Mouse (Mus musculus): ENCODE data around the gene Polr2l. TPM values are rescaled to one million over a fixed set of nuclear protein-coding genes. Genes with fewer than 3 reads are reported as not detected.

Polr2l gene
- 8.3 and 8.5 TPM in 2 replicates for total RNA-seq (2023)

DNA sequence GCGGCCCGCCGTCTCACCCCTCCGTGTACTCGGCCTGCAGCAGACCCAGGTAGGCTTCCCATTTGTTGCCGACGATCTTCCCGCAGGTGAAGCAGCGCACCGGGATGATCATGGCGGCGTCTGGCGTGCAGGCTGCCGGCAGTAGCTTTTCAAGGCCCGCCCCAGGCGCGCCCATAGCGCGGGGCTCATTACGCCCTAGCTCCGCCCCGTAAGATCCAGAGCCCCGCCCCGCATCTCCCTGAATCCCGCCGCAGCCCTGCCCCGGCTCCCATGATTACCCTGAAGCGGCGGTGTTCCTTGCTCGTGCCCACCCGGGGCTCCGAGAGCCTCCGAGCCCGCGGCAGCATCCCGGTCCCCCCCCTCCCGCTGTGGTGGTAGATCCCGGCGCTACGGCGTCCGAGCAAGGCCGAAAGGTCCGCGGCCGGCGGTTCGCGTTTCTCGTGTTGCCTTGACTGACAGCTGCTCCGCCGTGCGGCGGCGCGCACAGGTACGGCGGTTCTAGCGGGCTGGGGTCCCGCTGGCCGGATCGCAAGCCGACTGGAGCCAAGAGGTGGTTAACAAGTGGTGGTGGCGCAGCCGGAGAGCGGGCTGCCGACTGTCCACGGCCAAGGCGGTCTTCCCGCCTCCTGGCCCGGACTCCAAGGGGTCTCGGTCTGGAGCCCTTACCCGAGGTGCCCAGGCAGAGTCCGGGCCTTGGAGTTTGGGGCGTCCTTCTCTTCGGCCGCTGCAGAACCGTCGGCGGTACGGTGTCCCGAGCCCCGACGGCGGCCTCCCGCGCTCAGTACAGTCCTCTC lies at the start of gene Polr2l, which contains the start of gene Tspan4:
Gene Polr2l (minus strand): TSS at position 122 of the 794 bp plus-strand sequence.
Gene Tspan4 (plus strand): TSS at position 230 of the 794 bp plus-strand sequence.

DNA sequence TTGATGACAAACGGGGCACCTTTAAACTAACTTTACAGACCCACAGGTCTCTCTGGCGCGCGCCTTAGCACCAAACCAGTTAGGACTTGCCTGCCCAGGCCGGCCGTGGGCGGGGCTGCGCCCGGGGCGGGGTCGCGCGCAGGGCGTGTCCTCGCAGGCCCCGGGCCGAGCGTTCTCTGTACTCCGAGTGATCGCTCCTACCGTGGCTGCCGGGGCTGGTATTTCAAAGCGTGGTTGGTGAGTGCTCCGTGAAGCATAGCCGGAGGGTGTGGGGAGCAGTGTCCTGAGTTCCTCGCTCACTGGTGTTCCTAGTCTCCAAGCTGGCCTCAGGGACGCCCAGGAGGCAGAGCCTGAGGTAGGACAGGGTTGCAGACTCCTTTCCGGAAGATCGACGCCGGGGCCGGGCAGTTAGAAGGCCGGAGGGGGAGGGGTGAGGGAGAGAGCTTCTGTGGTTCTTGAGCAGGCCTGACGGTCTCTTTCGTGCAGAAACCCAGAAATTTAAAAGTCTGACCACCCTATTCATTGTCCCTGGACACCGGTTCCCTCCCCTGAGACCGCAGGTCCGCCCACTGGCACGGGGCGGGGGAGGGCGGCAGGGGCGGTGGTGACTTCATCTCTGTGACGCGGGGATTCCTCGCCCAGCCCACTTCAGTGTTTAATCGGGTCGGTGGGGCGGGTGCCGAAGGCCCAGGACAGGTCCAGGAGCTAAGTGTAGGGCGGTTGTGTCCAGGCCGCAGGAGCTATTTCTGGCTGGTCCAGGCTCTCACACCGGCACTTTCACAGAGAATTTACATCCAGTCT lies 7.5 kb downstream of the Polr2l start, which contains the start of gene Cd151:
Gene Cd151 (plus strand): TSS at position 163 of the 801 bp plus-strand sequence.

DNA sequence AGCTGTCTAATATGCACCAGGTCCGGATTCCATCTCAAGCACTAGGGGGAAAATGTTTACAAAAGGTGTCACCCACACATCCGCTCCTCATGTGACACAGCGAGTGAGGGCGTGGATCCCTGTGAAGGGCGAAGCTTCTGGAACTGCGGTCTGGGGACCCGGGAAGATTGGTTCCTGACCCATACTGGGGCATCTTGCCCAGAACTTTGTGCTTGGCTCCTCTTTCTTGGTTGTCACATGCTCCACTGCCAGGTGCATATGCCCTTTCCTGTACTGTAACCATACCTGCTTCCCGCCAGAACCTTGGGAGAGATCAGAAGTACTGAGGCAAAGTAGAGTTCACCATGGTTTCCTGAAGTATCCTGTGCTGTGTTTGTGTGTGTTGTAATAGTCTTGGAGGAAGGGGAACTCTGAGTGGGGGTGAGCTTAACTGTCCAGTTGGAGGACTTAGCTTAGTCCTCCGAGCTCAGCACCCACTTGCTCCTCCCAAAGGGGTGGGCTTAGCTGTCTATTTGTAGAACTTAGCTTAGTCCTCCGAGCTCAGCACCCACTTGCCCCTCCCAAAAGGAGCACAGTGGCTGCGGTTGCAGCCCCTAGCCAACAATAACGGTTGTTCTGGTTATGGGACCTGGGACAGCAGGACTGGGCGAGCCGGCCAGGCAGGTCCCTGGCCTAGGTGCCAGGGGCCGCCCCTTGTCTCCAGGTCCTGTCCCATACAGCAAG lies 14.4 kb downstream of the Polr2l start, which contains the start of gene Cracr2b:
Gene Cracr2b (plus strand): TSS at position 704 of the 723 bp plus-strand sequence.

DNA sequence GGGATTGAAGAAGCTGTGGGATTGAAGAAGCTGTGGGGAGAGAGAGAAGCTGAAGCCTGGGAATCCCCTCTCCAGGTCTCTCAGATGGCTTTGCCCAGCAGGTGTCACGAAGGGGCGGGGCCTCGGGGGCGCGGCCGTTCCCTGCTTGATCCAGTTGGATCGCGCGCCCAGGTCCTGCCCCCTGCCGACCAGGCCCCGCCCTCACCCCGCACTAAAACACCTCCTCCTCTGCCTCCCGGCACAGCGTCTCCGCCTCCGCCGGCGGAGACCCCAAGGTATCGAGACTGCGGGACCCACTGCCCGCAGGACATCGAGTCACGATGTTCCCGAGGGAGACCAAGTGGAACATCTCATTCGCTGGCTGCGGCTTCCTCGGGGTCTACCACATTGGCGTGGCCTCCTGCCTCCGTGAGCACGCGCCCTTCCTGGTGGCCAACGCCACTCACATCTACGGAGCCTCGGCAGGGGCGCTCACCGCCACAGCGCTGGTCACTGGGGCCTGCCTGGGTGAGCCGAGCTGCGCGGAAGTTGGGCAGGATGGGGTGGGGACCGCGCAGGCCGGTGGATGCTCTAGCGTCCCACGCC lies 19.9 kb downstream of the Polr2l start, which contains the start of gene Pnpla2:
Gene Pnpla2 (plus strand): TSS at position 232 of the 585 bp plus-strand sequence.

DNA sequence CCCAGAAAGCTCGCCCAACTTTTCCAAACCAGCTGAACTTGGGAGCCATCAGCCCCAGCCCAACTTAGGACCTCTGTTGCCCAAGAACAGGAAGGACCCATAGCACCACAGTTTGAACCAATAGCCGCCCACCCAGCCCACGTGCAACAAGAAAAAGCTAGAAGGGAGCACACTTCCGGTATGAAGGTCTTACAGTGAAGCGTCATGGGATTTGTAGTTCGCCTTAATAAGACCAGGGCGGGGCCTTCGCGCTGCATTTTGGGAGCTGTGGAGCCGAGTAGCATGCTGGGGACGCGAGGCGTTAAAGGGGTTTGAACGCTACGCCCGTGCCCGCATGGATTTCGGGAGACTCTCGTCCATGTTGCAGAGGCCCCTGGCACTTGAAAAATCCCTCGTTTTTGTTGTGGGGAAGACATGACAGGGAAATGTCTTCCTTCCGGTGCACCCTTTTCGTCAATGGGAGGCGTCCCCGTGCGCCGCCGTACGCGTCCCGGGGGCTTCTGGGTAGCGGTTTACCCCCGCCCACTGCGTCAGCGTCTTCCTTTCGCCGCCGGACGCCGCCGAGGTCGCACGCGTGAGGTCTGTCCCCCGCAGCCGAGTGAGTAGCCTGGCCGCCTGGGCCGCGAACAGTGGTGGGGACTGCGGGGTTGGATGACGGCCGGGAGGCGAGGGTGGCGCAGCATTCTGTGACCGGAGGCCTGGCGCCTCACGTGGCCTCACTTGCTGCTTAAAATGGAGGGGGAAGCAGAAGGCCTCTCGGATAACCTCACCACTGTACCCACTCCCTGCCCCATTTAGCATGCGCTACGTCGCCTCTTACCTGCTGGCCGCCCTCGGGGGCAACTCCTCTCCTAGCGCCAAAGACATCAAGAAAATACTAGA lies 27.6 kb downstream of the Polr2l start, which contains the start of gene Rplp2:
Gene Rplp2 (plus strand): TSS at position 261 of the 882 bp plus-strand sequence.

DNA sequence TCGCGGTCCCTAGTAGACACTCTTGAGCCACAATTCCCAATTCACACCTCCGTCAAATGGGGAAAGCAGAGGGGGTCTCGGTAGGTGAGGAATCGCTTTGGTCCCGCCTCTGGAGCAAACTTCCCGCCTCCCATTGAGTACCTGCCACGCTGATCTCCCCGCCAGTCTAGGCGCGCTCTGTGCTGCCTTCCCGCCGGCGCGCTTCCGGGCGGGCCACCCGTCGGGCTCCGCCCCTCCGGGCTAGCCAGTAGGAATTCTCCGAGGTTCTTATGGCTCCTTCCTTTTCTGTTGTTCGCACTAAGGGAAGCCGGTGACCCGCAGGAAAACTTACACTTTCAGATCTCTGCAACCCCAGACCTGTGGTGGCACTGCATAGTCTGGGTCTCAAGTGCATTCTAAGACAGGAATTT lies 31.1 kb downstream of the Polr2l start, which contains the start of gene Pidd1:
Gene Pidd1 (minus strand): TSS at position 198 of the 410 bp plus-strand sequence.

DNA sequence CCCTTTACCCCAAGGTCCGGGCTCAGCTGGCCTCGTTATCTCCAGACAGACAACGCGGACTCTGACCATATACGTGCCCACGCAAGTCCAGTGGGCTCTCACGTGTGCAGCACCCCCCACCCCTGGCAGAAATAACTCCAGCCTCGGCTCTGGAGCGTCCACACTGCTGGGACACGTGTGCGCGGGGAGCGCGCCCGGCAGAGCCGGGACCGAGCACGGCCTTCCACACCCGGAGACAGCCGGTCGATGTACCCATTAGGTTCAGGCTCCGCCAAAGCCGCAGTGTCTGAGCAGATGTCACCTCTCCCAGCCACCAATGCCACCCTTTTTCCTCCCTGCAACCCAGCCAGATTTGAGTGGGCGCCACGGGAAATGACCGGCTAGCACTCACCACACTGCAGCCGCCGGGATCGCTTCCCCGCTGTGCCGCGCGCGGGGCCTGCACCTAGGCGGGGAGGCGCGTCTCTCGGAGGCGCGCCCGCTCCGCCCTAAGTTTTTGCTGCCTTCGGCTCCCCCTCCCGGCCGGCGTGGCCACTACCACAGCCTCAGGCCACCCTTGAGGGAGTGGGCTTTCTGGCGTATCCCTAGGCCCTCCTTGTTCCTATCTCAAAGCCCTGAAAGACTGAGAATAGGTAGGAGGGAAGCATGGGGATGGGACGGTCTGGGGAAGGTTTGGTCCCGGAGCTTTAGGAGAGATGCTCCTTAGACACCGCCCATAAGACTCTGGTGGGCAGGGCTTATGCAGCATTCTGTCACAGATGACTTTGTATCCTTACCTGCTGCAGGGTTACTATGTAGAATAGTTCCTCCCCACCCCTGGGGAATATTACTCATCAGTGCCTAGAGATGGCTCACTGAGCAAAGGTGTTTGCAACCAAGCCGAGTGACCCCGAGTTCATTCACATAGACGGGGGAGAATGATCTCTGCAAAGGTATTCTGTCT lies 37.5 kb downstream of the Polr2l start, which contains the start of gene Slc25a22:
Gene Slc25a22 (minus strand): TSS at position 715 of the 943 bp plus-strand sequence.

DNA sequence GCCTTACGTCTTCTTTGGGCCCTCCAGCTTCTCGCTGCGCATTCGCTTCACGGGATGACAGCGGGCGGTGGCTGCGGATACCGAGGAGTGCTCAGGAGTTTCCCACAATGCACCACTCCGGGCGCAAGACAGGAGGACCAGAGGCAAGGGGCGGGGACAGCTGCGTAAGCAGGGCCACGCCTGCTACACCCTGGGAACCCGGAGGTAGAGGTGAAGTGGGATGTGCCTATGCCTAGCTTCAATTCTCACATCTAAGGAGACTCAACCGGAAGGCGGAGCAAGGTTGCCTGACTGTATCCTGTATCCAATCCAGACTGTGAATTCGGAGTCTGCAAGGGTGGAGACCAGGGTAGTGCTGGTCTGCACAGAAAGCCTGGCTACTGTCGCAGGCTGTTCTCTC lies 45.6 kb downstream of the Polr2l start, which contains the start of gene Cend1:
Gene Cend1 (minus strand): TSS at position 182 of the 400 bp plus-strand sequence.

Other genes starting within 250 kb of the Polr2l start
- gene Phrf1, start 246.3 kb downstream of the Polr2l start, total RNA-seq (2023): 89.4 and 114 TPM in 2 replicates
- gene Irf7, start 208.7 kb downstream of the Polr2l start, total RNA-seq (2023): 21.6 and 37.9 TPM in 2 replicates
- gene Cdhr5, start 198.3 kb downstream of the Polr2l start, total RNA-seq (2023): not detected in 2 replicates
- not detected in 2 replicates for gene Sct, start 196.0 kb downstream of the Polr2l start, total RNA-seq (2023)
- not detected in 2 replicates for gene Drd4, start 183.1 kb downstream of the Polr2l start, total RNA-seq (2023)
- gene Deaf1, start 147.4 kb downstream of the Polr2l start, total RNA-seq (2023): 24.8 and 29.7 TPM in 2 replicates
- 7.0 and 7.4 TPM in 2 replicates for gene Tmem80, start 147.4 kb downstream of the Polr2l start, total RNA-seq (2023)
- 0.47 and 0.66 TPM in 2 replicates for gene Eps8l2, start 136.3 kb downstream of the Polr2l start, total RNA-seq (2023)
- gene Taldo1, start 82.9 kb downstream of the Polr2l start, total RNA-seq (2023): 730 and 774 TPM in 2 replicates
- 15.3 and 17.2 TPM in 2 replicates for gene Gatd1, start 61.0 kb downstream of the Polr2l start, total RNA-seq (2023)
- gene Cend1, start 45.6 kb downstream of the Polr2l start, total RNA-seq (2023): not detected in 2 replicates
- gene Slc25a22, start 37.2 kb downstream of the Polr2l start, total RNA-seq (2023): 10.3 and 12.4 TPM in 2 replicates
- gene Pidd1, start 31.1 kb downstream of the Polr2l start, total RNA-seq (2023): 7.9 and 11.7 TPM in 2 replicates
- 574 and 716 TPM in 2 replicates for gene Rplp2, start 27.8 kb downstream of the Polr2l start, total RNA-seq (2023)
- 113 and 121 TPM in 2 replicates for gene Pnpla2, start 19.9 kb downstream of the Polr2l start, total RNA-seq (2023)
- gene Cracr2b, start 14.0 kb downstream of the Polr2l start, total RNA-seq (2023): 5.1 and 7.2 TPM in 2 replicates
- gene Cd151, start 7.7 kb downstream of the Polr2l start, total RNA-seq (2023): 9.1 and 14.0 TPM in 2 replicates
- 1.5 and 3.1 TPM in 2 replicates for gene Tspan4, start 108 bp upstream of the Polr2l start, total RNA-seq (2023)
- gene Chid1, start 64.7 kb upstream of the Polr2l start, total RNA-seq (2023): 16.3 and 17.7 TPM in 2 replicates
- gene Ap2a2, start 87.0 kb upstream of the Polr2l start, total RNA-seq (2023): 76.8 and 96.1 TPM in 2 replicates
- 0.07 and 0.16 TPM in 2 replicates for gene Muc6, start 180.2 kb upstream of the Polr2l start, total RNA-seq (2023)
- gene Muc2, start 215.2 kb upstream of the Polr2l start, total RNA-seq (2023): 0.86 and 0.95 TPM in 2 replicates